Mouse (Mus musculus): ENCODE measurements around the gene Ppan.

The Ppan gene

GRCm38 (mm10) chr9:20923258-20923657 lies 35.3 kb downstream of the Ppan start:
- DNase-seq (ENCODE audit: low read depth, low spot score) = no peak
